Mouse (Mus musculus): ENCODE results near the gene Arl16. TPM values are rescaled to one million over a fixed set of nuclear protein-coding genes. Genes with fewer than 3 reads are reported as not detected.

The Arl16 gene
- polyA plus RNA-seq, 1 experiment from 2014 or later, result 40.3 TPM

GRCm38 (mm10) chr11:120418592-120418991 lies 48.8 kb downstream of the Arl16 start:
- Histone ChIP-seq H3K4me1 (replicated peaks; ENCODE audit: control insufficient read depth, insufficient read depth, low read length) (no peaks in the 10 kb centered on the region), H3K36me3 (ENCODE audit: control insufficient read depth, insufficient read depth, low read length) (peaks cover 49% of the 10 kb centered on the region), H3K4me3 (ENCODE audit: low read length) (no peak overlapping the region), H3K4me2 (ENCODE audit: low read depth, low read length) (no peak overlapping the region), H3K27ac (ENCODE audit: low read length) (no peak overlapping the region), H3K9me3 (ENCODE audit: control insufficient read depth, low read length) (no peaks in the 10 kb centered on the region), H3K27me3 (ENCODE audit: control insufficient read depth, insufficient read depth, low read depth, low read length) (no peaks in the 10 kb centered on the region), H3K9ac (ENCODE audit: low read length) (no peak overlapping the region)
- ATAC-seq (ENCODE audit: low read depth), result no peak
- 91% methylated on average over 1 of the region's 1 CpGs for WGBS

- Histone ChIP-seq H3K36me3 (ENCODE audit: control insufficient read depth, insufficient read depth, low read length) (peaks cover 54% of the 10 kb centered on the region), H3K9ac (ENCODE audit: low read length) (no peak overlapping the region), H3K4me1 (replicated peaks; ENCODE audit: control insufficient read depth, insufficient read depth, low read length) (no peaks in the 10 kb centered on the region), H3K9me3 (ENCODE audit: control insufficient read depth, low read length) (no peaks in the 10 kb centered on the region), H3K4me3 (ENCODE audit: low read length) (no peak overlapping the region), H3K27ac (ENCODE audit: low read length) (no peak overlapping the region), H3K4me2 (ENCODE audit: low read depth, low read length) (no peak overlapping the region), H3K27me3 (ENCODE audit: control insufficient read depth, insufficient read depth, low read depth, low read length) (no peaks in the 10 kb centered on the region)
- no peak for ATAC-seq (ENCODE audit: low read depth)
- WGBS, result 85% methylated on average over 7 of the region's 7 CpGs
These were observed 49.6 kb downstream of the Arl16 start for GRCm38 (mm10) chr11:120417852-120418251.

Other genes with a start within 250 kb of the Arl16 start
- gene Bahcc1, start 234.7 kb downstream of the Arl16 start, polyA plus RNA-seq (2015; fragmentation: Nextera tagmentation; extraction: Ambion mirVana), result 7.0 and 7.5 TPM in 2 replicates
- 2,589 and 2,717 TPM in 2 replicates for gene Actg1, start 119.1 kb downstream of the Arl16 start, polyA plus RNA-seq (2015; fragmentation: Nextera tagmentation; extraction: Ambion mirVana)
- 0.64 and 0.83 TPM in 2 replicates for gene Fscn2, start 106.1 kb downstream of the Arl16 start, polyA plus RNA-seq (2015; fragmentation: Nextera tagmentation; extraction: Ambion mirVana)
- gene Faap100, start 88.8 kb downstream of the Arl16 start, polyA plus RNA-seq (2015; fragmentation: Nextera tagmentation; extraction: Ambion mirVana), result 36.7 and 41.4 TPM in 2 replicates
- 25.9 and 28.2 TPM in 2 replicates for gene Nploc4, start 29.9 kb downstream of the Arl16 start, polyA plus RNA-seq (2015; fragmentation: Nextera tagmentation; extraction: Ambion mirVana)
- not detected in 2 replicates for gene Tspan10, start 25.0 kb downstream of the Arl16 start, polyA plus RNA-seq (2015; fragmentation: Nextera tagmentation; extraction: Ambion mirVana)
- gene Pde6g, start 14.1 kb downstream of the Arl16 start, polyA plus RNA-seq (2015; fragmentation: Nextera tagmentation; extraction: Ambion mirVana), result 0.21 TPM in 1 of 2 replicates, not detected in the other
- 13.2 and 14.8 TPM in 2 replicates for gene Oxld1, start 9.5 kb downstream of the Arl16 start, polyA plus RNA-seq (2015; fragmentation: Nextera tagmentation; extraction: Ambion mirVana)
- gene Ccdc137, start 9.5 kb downstream of the Arl16 start, polyA plus RNA-seq (2015; fragmentation: Nextera tagmentation; extraction: Ambion mirVana), result 34.8 and 38.1 TPM in 2 replicates
- 113 and 117 TPM in 2 replicates for gene Mrpl12, start 17.0 kb upstream of the Arl16 start, polyA plus RNA-seq (2015; fragmentation: Nextera tagmentation; extraction: Ambion mirVana)
- gene Slc25a10, start 24.2 kb upstream of the Arl16 start, polyA plus RNA-seq (2015; fragmentation: Nextera tagmentation; extraction: Ambion mirVana), result 72.5 and 73.8 TPM in 2 replicates
- 1.4 and 1.7 TPM in 2 replicates for gene Gcgr, start 63.1 kb upstream of the Arl16 start, polyA plus RNA-seq (2015; fragmentation: Nextera tagmentation; extraction: Ambion mirVana)
- 184 and 200 TPM in 2 replicates for gene Mcrip1, start 82.1 kb upstream of the Arl16 start, polyA plus RNA-seq (2015; fragmentation: Nextera tagmentation; extraction: Ambion mirVana)
- gene Ppp1r27, start 83.5 kb upstream of the Arl16 start, polyA plus RNA-seq (2015; fragmentation: Nextera tagmentation; extraction: Ambion mirVana), result 0.95 and 2.6 TPM in 2 replicates
- 829 and 841 TPM in 2 replicates for gene P4hb, start 105.6 kb upstream of the Arl16 start, polyA plus RNA-seq (2015; fragmentation: Nextera tagmentation; extraction: Ambion mirVana)
- gene Arhgdia, start 114.0 kb upstream of the Arl16 start, polyA plus RNA-seq (2015; fragmentation: Nextera tagmentation; extraction: Ambion mirVana), result 654 and 680 TPM in 2 replicates
- gene Alyref, start 130.8 kb upstream of the Arl16 start, polyA plus RNA-seq (2015; fragmentation: Nextera tagmentation; extraction: Ambion mirVana), result 82.6 and 266 TPM in 2 replicates
- 215 and 224 TPM in 2 replicates for gene Anapc11, start 130.8 kb upstream of the Arl16 start, polyA plus RNA-seq (2015; fragmentation: Nextera tagmentation; extraction: Ambion mirVana)
- gene Npb, start 140.9 kb upstream of the Arl16 start, polyA plus RNA-seq (2015; fragmentation: Nextera tagmentation; extraction: Ambion mirVana), result 1.5 and 1.6 TPM in 2 replicates
- gene Pcyt2, start 150.3 kb upstream of the Arl16 start, polyA plus RNA-seq (2015; fragmentation: Nextera tagmentation; extraction: Ambion mirVana), result 104 and 117 TPM in 2 replicates
- 31.8 and 32.5 TPM in 2 replicates for gene Sirt7, start 157.6 kb upstream of the Arl16 start, polyA plus RNA-seq (2015; fragmentation: Nextera tagmentation; extraction: Ambion mirVana)
- 13.2 and 15.0 TPM in 2 replicates for gene Mafg, start 166.0 kb upstream of the Arl16 start, polyA plus RNA-seq (2015; fragmentation: Nextera tagmentation; extraction: Ambion mirVana)
- gene Pycr1, start 176.2 kb upstream of the Arl16 start, polyA plus RNA-seq (2015; fragmentation: Nextera tagmentation; extraction: Ambion mirVana), result 22.4 and 23.4 TPM in 2 replicates
- gene Myadml2, start 180.6 kb upstream of the Arl16 start, polyA plus RNA-seq (2015; fragmentation: Nextera tagmentation; extraction: Ambion mirVana), result 0.97 and 1.1 TPM in 2 replicates
- 3.2 and 4.0 TPM in 2 replicates for gene Notum, start 193.6 kb upstream of the Arl16 start, polyA plus RNA-seq (2015; fragmentation: Nextera tagmentation; extraction: Ambion mirVana)
- 127 and 133 TPM in 2 replicates for gene Aspscr1, start 205.4 kb upstream of the Arl16 start, polyA plus RNA-seq (2015; fragmentation: Nextera tagmentation; extraction: Ambion mirVana)
- gene Cenpx, start 246.1 kb upstream of the Arl16 start, polyA plus RNA-seq (2015; fragmentation: Nextera tagmentation; extraction: Ambion mirVana), result 156 and 170 TPM in 2 replicates
- gene Lrrc45, start 246.3 kb upstream of the Arl16 start, polyA plus RNA-seq (2015; fragmentation: Nextera tagmentation; extraction: Ambion mirVana), result 58.2 and 63.9 TPM in 2 replicates